Mouse (Mus musculus): Measurements from ENCODE around the gene Fkbpl. TPM values are rescaled to one million over a fixed set of nuclear protein-coding genes. Genes with fewer than 3 reads are reported as not detected.

Gene Fkbpl
- 5.3 and 5.5 TPM in 2 replicates for polyA plus RNA-seq (2012; rRNA removed)

DNA sequence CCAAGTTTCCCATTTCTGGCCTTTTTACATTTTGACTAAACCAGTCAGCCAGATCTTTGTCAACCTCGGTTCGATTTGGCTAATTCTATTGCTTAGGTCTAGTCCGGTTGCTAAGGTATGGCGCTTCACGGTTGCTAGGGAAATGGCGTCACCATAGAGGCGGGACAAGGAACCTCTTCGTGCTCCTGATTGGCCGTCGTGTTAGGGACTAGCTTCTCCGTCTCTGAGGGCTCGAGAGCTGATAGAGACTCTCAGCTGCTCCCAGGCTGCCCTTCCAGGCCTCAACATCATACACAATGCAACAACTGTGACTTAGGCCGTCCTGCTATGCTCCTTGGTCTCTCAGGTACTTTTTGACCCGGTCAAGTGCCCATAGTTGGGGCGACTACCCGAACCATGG lies at the start of gene Fkbpl:
Fkbpl (plus strand) TSS at position 157 of the 400 bp plus-strand sequence.

GRCm38 (mm10) chr17:34597566-34598095 lies 46.9 kb upstream of the Fkbpl start, which contains the start of gene Ager:
Gene Ager (plus strand): TSS chr17:34597862.

GRCm38 (mm10) chr17:34603375-34604060 lies 41.0 kb upstream of the Fkbpl start, which contains the start of gene Rnf5:
Gene Rnf5 (minus strand): TSS chr17:34603690.

DNA sequence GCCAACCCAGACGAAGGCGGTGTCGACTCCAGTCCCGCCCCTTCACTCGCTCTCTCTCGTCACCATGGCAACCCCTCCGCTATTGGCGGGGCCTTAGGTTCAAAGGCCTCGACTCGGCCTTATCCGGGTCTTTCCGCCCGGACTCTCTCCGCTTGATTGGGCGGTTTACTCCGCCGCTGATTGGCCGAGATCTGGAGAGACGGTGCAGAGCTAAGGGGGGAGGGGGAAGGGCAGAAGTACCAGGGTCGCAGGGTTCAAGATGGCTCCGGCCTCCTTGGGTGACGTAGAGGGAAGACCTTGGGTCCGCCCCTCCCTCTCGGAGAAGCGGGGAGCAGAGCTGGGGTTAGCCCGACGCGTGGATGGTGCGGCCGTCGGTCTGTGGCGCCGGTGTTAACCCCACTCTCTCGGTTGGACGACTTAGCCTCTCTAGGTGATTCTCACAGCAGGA lies 40.5 kb upstream of the Fkbpl start, which contains the start of gene Agpat1:
Agpat1 (plus strand) TSS at position 202 of the 448 bp plus-strand sequence.

GRCm38 (mm10) chr17:34615871-34616270 lies 28.7 kb upstream of the Fkbpl start, which contains the start of gene Egfl8:
Gene Egfl8 (minus strand): TSS chr17:34615971.

DNA sequence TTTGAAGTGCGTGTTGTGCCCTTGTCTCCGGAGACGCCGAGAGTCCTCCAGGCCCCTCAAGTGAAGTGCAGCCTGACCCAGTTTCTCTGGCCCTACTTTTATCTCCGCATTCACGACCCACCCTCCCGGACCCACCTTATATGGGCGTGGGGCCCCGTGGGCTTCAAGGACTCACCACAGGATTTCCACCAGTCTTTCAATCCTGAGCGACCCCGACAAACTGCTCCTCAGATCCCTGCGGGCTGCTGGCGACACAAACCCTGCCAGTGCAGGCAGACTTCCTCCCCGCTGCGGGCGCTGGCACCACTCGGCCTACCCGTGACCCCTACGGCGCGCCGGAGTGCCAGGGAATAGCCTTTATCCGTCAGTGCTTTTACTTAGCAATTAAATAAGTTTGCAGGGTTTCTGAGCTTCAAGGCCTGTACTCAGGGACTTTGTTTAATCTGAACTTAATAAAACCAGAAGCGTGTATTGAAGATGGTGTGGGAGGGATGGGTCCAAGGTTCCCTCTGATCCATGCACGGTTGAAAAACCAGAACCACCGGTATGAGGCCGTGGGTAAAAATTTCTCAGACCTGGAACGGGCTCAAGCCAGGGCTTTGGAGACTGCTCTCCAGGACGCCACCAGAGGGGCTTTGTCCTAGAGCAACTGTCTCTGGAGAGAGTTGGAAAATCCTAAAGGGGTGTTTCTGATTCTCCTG lies 16.5 kb upstream of the Fkbpl start, which contains the start of gene Ppt2:
Ppt2 (minus strand) TSS at position 568 of the 701 bp plus-strand sequence.

GRCm38 (mm10) chr17:34629221-34629751 lies 15.3 kb upstream of the Fkbpl start, which contains the start of gene Prrt1:
Gene Prrt1 (plus strand): TSS chr17:34629533.

GRCm38 (mm10) chr17:34646906-34647787 lies 2.6 kb downstream of the Fkbpl start, which contains the start of gene Atf6b:
Gene Atf6b (plus strand): TSS chr17:34647146.

GRCm38 (mm10) chr17:34670235-34670634 lies 25.7 kb downstream of the Fkbpl start, which contains the start of gene Tnxb:
Gene Tnxb (plus strand): TSS chr17:34670535.

Other genes starting within 250 kb of the Fkbpl start
- 10.5 and 11.5 TPM in 2 replicates for gene BC051142, start 245.9 kb upstream of the Fkbpl start, polyA plus RNA-seq (2012; rRNA removed)
- gene Btnl4, start 167.4 kb upstream of the Fkbpl start, polyA plus RNA-seq (2012; rRNA removed) = not detected in 2 replicates
- not detected in 2 replicates for gene Btnl6, start 127.4 kb upstream of the Fkbpl start, polyA plus RNA-seq (2012; rRNA removed)
- 11.9 and 13.3 TPM in 2 replicates for gene Notch4, start 80.5 kb upstream of the Fkbpl start, polyA plus RNA-seq (2012; rRNA removed)
- gene Gpsm3, start 55.0 kb upstream of the Fkbpl start, polyA plus RNA-seq (2012; rRNA removed) = 3.4 and 4.3 TPM in 2 replicates
- gene Pbx2, start 53.5 kb upstream of the Fkbpl start, polyA plus RNA-seq (2012; rRNA removed) = 104 and 106 TPM in 2 replicates
- 8.7 and 9.9 TPM in 2 replicates for gene Ager, start 46.9 kb upstream of the Fkbpl start, polyA plus RNA-seq (2012; rRNA removed)
- 226 and 258 TPM in 2 replicates for gene Rnf5, start 41.1 kb upstream of the Fkbpl start, polyA plus RNA-seq (2012; rRNA removed)
- 172 and 183 TPM in 2 replicates for gene Agpat1, start 40.5 kb upstream of the Fkbpl start, polyA plus RNA-seq (2012; rRNA removed)
- gene Egfl8, start 28.8 kb upstream of the Fkbpl start, polyA plus RNA-seq (2012; rRNA removed) = 9.5 and 13.6 TPM in 2 replicates
- 25.5 and 27.9 TPM in 2 replicates for gene Ppt2, start 16.3 kb upstream of the Fkbpl start, polyA plus RNA-seq (2012; rRNA removed)
- gene Prrt1, start 15.2 kb upstream of the Fkbpl start, polyA plus RNA-seq (2012; rRNA removed) = 44.9 and 49.4 TPM in 2 replicates
- gene Atf6b, start 2.4 kb downstream of the Fkbpl start, polyA plus RNA-seq (2012; rRNA removed) = 107 and 109 TPM in 2 replicates
- gene Tnxb, start 25.8 kb downstream of the Fkbpl start, polyA plus RNA-seq (2012; rRNA removed) = 0.34 and 0.75 TPM in 2 replicates
- 0.23 and 0.74 TPM in 2 replicates for gene C4b, start 99.1 kb downstream of the Fkbpl start, polyA plus RNA-seq (2012; rRNA removed)
- gene Cyp21a1, start 159.8 kb downstream of the Fkbpl start, polyA plus RNA-seq (2012; rRNA removed) = 0.04 TPM in 1 of 2 replicates, not detected in the other
- 68.6 and 70.2 TPM in 2 replicates for gene Stk19, start 192.2 kb downstream of the Fkbpl start, polyA plus RNA-seq (2012; rRNA removed)
- gene Dxo, start 192.3 kb downstream of the Fkbpl start, polyA plus RNA-seq (2012; rRNA removed) = 84.5 and 86.1 TPM in 2 replicates
- 102 and 104 TPM in 2 replicates for gene Skiv2l, start 205.4 kb downstream of the Fkbpl start, polyA plus RNA-seq (2012; rRNA removed)
- 74.4 and 75.2 TPM in 2 replicates for gene Nelfe, start 205.6 kb downstream of the Fkbpl start, polyA plus RNA-seq (2012; rRNA removed)
- 1.2 and 2.4 TPM in 2 replicates for gene Cfb, start 217.8 kb downstream of the Fkbpl start, polyA plus RNA-seq (2012; rRNA removed)
- gene Zbtb12, start 234.7 kb downstream of the Fkbpl start, polyA plus RNA-seq (2012; rRNA removed) = 112 and 124 TPM in 2 replicates
- gene Gm20547, start 237.3 kb downstream of the Fkbpl start, polyA plus RNA-seq (2012; rRNA removed) = not detected in 2 replicates

All from central nervous system, embryonic 14 days (tissue).